Mouse (Mus musculus): ENCODE results near the gene Arhgap35.
A peak's percentile ranks its signal among the peaks of the same experiment; 100 is the strongest.
"Not testable (repeated sequence)": the region's sequence is repeated elsewhere in the genome, so short reads cannot be mapped to it uniquely, and the experiment has no call there.

The Arhgap35 gene

GRCm38 (mm10) chr7:16606808-16607207 lies 8.0 kb downstream of the Arhgap35 start:
- DNase-seq (ENCODE audit: low read depth, low spot score) = not testable (repeated sequence)

DNA sequence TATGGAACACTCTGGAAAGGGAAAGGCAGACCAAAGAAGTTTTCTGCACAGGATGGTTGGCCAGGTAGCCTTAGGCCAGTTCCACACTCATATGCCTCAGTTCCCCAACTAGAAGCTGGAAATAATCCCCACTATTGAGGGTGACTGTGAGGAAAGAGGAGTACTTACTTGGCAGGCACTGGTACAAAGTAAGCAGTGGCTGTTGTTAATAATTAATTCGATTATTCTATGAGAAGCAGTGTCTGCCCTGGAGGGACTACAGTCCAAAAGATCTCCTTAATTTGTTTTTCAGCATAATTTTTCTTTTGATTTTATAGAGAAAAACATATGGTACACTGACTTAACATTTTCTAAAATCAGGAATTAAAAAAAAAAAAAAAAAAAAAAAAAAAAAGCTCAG lies 10.7 kb downstream of the Arhgap35 start:
- DNase-seq (ENCODE audit: low read depth, low spot score) = no peak

DNA sequence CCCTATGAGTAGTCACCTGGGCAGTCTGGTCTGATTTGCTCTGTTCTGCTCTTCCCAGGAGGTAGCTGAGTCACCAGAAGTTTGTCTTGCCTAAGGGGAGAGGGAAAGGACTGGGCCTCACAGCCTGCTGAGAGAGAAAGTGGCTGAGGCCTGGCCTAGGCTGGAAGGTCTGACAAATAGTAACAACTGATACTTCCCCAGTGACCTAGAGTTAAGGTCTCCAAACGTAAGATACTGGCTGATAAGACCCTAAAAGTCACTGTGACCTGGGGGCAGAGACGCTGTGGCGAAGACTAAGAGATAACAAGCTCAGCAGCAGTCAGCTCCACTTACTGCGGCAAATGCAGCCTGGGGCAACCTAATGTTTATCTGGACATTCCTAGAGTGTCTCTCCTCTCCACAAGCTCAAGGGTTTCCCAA lies 13.1 kb downstream of the Arhgap35 start:
- no peak for DNase-seq (ENCODE audit: low read depth, low spot score)

- DNase-seq (ENCODE audit: low read depth, low spot score) = no peak
Observed at GRCm38 (mm10) chr7:16599006-16599405, 15.8 kb downstream of the Arhgap35 start.

DNA sequence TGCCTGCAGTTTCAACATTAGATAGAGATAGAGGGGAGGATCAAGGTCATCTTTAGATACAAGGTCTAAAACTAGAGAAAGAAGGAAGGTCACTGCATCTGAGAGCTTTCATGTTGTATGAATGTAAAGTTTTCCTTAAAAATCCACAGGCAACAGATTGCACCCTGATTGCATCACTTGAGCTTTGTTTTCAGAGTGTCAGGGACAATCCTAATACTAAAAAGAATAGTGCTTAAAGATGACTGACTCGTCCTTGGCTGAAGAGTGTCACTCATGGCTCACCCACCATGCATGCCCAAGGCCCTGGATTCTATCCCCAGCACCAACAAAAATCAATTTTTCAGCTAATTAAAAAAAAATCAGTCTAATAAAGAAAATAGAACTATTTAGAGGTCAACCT lies 23.5 kb downstream of the Arhgap35 start:
- no peak for DNase-seq (ENCODE audit: low read depth, low spot score)

DNA sequence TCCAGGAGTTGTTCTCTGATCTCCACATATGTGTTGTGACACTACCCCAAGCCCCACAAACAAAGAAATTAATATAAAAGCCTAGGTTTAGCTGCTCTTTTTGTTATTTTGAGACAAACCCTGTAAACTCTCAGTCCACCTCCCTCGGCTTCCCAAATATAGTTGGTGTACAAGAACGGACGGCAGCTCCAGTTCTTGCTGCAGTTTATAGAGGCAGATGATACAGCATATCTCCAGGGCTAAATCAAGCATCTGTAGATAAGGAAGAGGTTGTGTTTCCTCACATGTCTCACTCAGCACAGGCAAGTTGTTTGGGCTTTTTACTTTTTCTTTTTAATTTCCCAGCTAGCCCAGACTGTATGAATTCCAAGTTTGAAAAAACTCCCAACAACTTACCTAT lies 27.1 kb downstream of the Arhgap35 start:
- DNase-seq (ENCODE audit: low read depth, low spot score) = no peak

GRCm38 (mm10) chr7:16584384-16584783 lies 30.4 kb downstream of the Arhgap35 start:
- no peak for DNase-seq (ENCODE audit: low read depth, low spot score)

DNA sequence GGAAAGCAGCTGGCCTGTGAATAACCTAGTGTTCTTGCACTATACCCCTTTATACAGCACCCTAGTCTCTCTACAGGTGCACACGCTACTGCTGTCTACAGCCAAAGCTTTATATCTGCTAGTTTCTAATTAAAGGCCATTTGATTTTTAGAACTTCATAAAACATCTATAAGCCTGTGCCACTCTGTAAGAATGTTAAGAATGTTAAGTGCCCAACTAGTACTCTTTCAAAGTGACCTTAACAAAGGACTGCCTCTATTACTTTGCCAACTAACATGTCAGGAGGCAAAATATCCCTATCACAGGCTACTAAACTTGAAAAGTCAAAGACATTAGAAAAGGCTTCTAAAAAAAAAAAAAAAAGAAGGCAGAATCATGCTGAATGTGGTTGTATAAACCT lies 31.0 kb downstream of the Arhgap35 start:
- no peak for DNase-seq (ENCODE audit: low read depth, low spot score)

DNA sequence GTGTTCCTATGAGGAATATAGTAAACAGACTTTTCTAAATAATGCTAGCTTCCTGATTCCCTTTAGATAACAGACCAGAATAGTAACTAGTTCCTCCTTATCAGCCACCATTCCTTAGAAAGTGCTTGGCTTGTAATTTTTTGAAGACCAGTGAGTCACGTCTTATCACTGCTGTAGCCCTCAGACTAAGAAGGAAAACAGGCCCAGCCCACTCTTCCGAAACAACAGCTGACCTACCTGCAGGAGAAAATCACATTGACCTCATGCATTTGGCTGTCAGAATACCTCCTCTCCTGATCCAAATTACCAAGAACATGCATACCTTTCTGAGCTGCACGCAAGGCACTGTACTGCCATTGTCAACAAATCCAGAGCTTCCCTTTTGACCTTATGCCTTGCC lies 32.5 kb downstream of the Arhgap35 start:
- no peak for DNase-seq (ENCODE audit: low read depth, low spot score)

DNA sequence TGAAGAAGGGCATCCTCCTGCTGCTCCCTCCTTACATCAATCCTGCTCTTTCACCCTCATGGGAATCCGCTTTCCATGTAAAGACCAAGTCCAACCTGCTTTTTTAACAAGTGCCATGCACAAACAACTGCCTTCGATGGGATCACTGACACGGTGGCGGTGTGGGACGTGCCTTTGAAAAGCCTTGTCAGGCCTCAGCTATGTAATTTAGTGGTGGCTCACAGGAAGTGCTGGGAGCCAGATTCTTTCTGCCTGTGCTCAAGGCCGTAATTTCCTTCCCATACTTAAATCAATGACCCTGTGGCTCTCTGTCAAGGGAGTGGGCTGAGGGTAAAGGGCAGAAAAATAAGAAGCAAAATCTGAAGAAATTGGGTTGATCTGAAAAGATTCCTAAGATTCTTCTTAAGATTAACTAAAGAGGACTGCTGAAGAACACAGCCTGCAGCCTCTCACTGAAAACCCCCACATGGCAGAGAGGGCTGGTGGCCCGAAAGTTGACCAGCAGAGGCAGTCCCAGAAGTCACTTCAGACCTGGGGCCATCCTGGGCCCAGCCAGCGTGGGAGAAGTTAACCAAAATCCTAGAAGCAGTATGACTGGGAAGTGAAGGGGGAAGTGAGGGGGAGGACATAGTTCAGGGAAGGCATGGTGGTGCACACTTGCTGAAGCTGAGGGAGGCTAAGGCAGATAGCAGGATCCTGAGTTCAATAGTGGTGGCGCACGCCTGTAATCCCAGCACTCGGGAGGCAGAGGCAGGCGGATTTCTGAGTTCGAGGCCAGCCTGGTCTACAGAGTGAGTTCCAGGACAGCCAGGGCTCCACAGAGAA lies 33.3 kb downstream of the Arhgap35 start:
- DNase-seq (ENCODE audit: low read depth, low spot score) = no peak

- no peak for DNase-seq (ENCODE audit: low read depth, low spot score)
Observed at GRCm38 (mm10) chr7:16576719-16577118, 38.1 kb downstream of the Arhgap35 start.

GRCm38 (mm10) chr7:16571191-16571590 lies 43.6 kb downstream of the Arhgap35 start:
- peak; percentile 72 for DNase-seq (ENCODE audit: low read depth, low spot score)

GRCm38 (mm10) chr7:16570737-16571136 lies 44.1 kb downstream of the Arhgap35 start:
- DNase-seq (ENCODE audit: low read depth, low spot score) = peak; percentile 80

DNA sequence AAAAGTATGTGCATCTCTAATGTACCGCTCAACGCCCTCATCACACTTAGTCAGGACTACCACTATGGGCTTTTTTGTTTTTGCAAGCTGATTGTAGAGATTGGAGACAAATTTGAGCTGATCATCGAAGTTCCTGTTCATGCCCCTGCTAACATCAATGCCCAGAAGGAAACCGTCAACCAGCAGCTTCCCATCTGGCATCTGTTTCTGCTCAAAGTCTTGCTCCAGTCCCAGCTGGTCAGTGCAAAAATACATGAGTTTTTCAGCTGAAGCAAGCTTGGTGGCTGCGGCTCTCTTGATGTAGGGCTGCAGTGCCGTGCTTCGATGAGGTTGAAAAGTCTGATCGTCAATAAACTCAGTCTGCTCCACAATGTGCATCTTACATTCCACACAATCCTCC lies 50.3 kb downstream of the Arhgap35 start:
- DNase-seq (ENCODE audit: low read depth, low spot score) = no peak

GRCm38 (mm10) chr7:16557783-16558538 lies 56.8 kb downstream of the Arhgap35 start:
- peak; percentile 48 for DNase-seq (ENCODE audit: low read depth, low spot score)

DNA sequence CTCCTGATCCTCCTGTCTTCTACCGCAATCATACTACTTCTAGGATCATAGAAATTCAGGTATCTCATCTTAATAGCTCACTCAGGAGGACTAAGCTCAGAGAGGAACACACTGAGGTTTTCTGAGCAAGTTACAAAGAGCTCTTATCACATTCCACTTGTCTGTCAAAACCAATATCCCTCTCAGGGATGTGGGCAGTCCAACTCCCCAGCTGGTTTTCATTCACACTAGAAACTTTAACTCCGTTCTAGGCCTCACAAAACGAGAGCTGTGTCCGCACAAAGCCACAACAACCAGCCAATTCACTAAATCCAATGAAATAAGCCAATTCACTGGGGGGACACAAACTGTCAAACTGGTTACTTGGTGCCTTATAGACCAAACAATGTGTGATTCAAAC lies 57.5 kb downstream of the Arhgap35 start:
- no peak for DNase-seq (ENCODE audit: low read depth, low spot score)

- DNase-seq (ENCODE audit: low read depth, low spot score) = no peak
Observed at GRCm38 (mm10) chr7:16554215-16554614, 60.6 kb downstream of the Arhgap35 start.

- DNase-seq (ENCODE audit: low read depth, low spot score) = no peak
Observed at GRCm38 (mm10) chr7:16551581-16551980, 63.2 kb downstream of the Arhgap35 start.

DNA sequence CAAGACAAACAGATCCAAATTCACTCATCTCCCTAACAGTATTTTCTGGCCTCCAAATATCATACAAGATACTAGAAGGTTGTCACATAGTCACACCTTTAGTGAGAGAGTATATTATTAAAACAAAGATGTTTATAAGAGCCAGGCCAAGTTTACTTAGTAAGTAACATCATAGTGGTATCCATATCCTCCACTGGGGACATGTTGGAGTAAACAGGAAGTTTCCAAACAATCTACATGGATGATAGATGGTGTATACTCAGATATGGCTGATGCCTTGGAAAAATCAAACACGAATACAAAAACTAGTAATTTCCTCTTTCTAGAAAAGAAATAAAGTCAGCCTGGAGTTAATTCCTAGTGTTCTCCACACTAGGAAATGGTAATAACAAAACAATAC lies 65.5 kb downstream of the Arhgap35 start:
- no peak for DNase-seq (ENCODE audit: low read depth, low spot score)

GRCm38 (mm10) chr7:16544770-16545169 lies 70.0 kb downstream of the Arhgap35 start:
- DNase-seq (ENCODE audit: low read depth, low spot score) = no peak

DNA sequence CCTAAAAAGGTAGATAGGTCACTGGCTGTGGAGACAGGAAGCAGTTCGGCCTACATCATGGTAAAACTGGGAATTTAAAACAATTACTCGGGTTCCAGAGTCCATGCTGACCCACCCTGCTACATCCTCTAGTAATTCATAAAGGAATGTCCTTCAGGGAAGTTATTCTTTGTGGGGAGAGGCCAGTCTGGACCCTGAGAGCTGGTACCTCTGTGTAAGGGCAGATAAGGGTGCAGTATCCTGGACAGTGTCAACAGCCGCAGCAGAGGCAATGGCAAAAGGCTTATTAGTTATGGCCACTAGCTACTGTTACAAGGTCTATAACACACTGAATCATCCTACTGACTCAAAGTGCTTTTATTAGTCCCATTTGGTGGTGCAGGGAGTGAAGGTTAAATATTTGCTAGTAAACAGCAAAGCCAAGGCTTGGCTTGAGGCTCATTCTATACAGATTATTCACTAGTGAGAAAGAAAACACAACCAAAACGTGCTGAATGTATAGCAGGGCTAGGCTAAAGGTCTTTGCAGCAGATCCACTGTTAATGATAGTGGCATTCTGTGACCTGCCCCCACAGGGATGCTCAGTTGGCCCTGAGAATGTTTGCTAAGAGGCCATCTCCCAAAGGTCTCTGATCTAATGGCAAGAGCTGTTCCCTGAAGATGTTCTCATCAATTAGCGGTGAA lies 77.4 kb downstream of the Arhgap35 start:
- no peak for DNase-seq (ENCODE audit: low read depth, low spot score)

DNA sequence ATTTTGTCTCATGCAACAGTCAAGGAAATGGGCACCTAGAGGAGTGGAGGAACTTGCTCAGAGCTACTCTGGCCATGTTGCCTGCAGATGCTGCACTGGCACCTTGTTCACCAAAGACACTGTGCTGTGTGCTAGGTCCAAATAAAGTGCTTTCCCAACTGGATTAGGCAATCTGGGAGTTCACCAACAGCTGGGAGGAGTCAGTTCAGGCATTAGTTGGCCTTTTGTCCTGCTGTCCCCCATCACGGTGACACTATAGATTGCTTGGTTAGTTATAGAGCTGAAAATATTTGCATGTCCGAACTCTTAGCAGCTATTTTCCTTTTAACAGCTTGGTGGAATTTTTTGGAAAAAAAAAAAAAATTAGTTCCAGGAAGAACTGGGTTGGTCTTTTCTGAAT lies 88.8 kb downstream of the Arhgap35 start:
- no peak for DNase-seq (ENCODE audit: low read depth, low spot score)

Measured in A20 (cell line).